20 mouse cellular contexts compared by ENCODE assay signal in the genomic region with DNA sequence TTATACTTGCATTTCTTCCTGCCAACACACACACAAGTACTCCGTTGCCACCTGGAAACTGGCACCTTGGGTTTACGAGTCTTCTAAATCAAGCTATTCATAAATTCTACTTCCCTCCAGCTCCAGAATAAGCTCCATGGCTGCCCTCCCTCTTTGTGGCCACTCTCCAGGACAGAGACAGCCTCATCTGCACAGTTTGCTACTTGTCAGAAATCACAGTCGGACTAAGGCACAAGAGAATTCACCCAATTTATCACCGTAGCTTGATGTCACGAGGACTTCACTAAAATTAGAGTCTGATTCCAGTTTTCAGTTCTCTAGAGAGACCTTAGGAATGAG. TPM values are rescaled to one million over a fixed set of nuclear protein-coding genes. Genes with fewer than 3 reads are reported as not detected.
DNase-seq lines count a peak whose midpoint lies in the region; ATAC-seq and TF ChIP-seq lines count a peak whose summit lies in the region.
"Had no signal": no experiment of that assay in that cellular context is flagged by ENCODE, and none has a peak within 500 bp of the region (broad histone marks: within the 10 kb centered on the region; RNA-seq: fewer than 3 reads in every experiment).

No protein-coding gene starts in this region.

- intact Hi-C loops in left cerebral cortex, adult 2 months (cut with DNase I) = no loop called here
- intact Hi-C loops in left cerebral cortex, postnatal 4 days (cut with DNase I) = no loop called here
- intact Hi-C loops in heart, adult 2 months (cut with DNase I) = no loop called here

- no peak for TF ChIP-seq EP300 in heart, adult 2 months (IDR thresholded peaks at IDR 0.05; ENCODE audit: insufficient read depth, low read depth, low read length)

- 0 out of 2 replicates have a peak, but pooled peaks cover under 1% of the 10 kb centered on the region for H3K4me1 ChIP-seq in hindbrain, postnatal 0 days (ENCODE audit: insufficient read depth, low read length)
- no peaks in the 10 kb centered on the region; the same call in 1 of the 2 replicates for H3K4me1 ChIP-seq in heart, adult 2 months (ENCODE audit: control insufficient read depth, insufficient read depth, low read length)

- H3K27ac ChIP-seq in left cerebral cortex, adult 2 months = peak overlapping the region; percentile 42
- 0 out of 2 replicates have a peak overlapping the region, but pooled peaks have one; percentile 6 for H3K27ac ChIP-seq in hindbrain, postnatal 0 days
- no peak overlapping the region; the same call in 1 of the 2 replicates for H3K27ac ChIP-seq in heart, adult 2 months
- H3K27ac ChIP-seq: heart, embryonic 15.5 days; intestine, embryonic 15.5 days; liver, embryonic 14.5 days had no signal

- WGBS in hindbrain, postnatal 0 days = 38% methylated on average over 5 of the region's 5 CpGs
- 74% methylated on average over 5 of the region's 5 CpGs for WGBS in heart, adult 2 months

- no peak for TF ChIP-seq CTCF in left cerebral cortex, adult 2 months (IDR thresholded peaks at IDR 0.05)
- TF ChIP-seq CTCF in hindbrain, postnatal 0 days (IDR thresholded peaks at IDR 0.05; ENCODE audit: low read depth) = no peak
- no peak for TF ChIP-seq CTCF in heart, adult 2 months (IDR thresholded peaks at IDR 0.05)

- ATAC-seq in frontal cortex, adult (ENCODE audit: low TSS enrichment) = peak; percentile 39; the same call in 1 of the 2 replicates
- ATAC-seq in hindbrain, postnatal 0 days = peak; percentile 29; the same call in 1 of the 2 replicates
- ATAC-seq: forebrain, embryonic 16.5 days; intestine, embryonic 15.5 days had no signal

- 0 out of 2 replicates have a peak overlapping the region, but pooled peaks have one; percentile 27 for H3K4me2 ChIP-seq in hindbrain, postnatal 0 days (ENCODE audit: low read depth, low read length)
- H3K4me2 ChIP-seq: heart, embryonic 15.5 days; intestine, embryonic 15.5 days had no signal

- no peaks in the 10 kb centered on the region for H3K27me3 ChIP-seq in hindbrain, postnatal 0 days (ENCODE audit: insufficient read depth, low read length)
- no peaks in the 10 kb centered on the region for H3K27me3 ChIP-seq in heart, adult 2 months (ENCODE audit: control insufficient read depth, insufficient read depth, low read length)
- H3K27me3 ChIP-seq: CH12.LX; heart, embryonic 15.5 days; intestine, embryonic 15.5 days had no signal

- H3K36me3 ChIP-seq in hindbrain, postnatal 0 days (ENCODE audit: insufficient read depth, low read length) = no peaks in the 10 kb centered on the region
- no peaks in the 10 kb centered on the region; the same call in 1 of the 2 replicates for H3K36me3 ChIP-seq in heart, adult 2 months (ENCODE audit: control insufficient read depth, insufficient read depth, low read length)
- H3K36me3 ChIP-seq: heart, embryonic 15.5 days; intestine, embryonic 15.5 days had no signal

- H3K79me2 ChIP-seq in heart, adult 2 months (replicated peaks; ENCODE audit: control insufficient read depth, insufficient read depth, low read length) = peaks cover 3% of the 10 kb centered on the region

- TF ChIP-seq POLR2A in heart, adult 2 months (IDR thresholded peaks at IDR 0.05; ENCODE audit: insufficient read depth, low read depth, low read length) = no peak

- DNase-seq in frontal cortex, postnatal 36 days (ENCODE audit: low spot score in 2 of 2) = no peak
- no peak for DNase-seq in left cerebral cortex, adult 2 months (ENCODE audit: extremely low spot score in 1 of 2, low spot score in 2 of 2)
- no peak for DNase-seq in left cerebral cortex, postnatal 4 days
- peak; percentile 38 for DNase-seq in brain, adult 2 months (ENCODE audit: low read depth, low spot score)
- DNase-seq in hindbrain, postnatal 0 days (ENCODE audit: low spot score) = peak; percentile 20
- DNase-seq in heart, adult 9 months (ENCODE audit: low spot score in 2 of 2) = no peak
- DNase-seq in heart, adult 2 months = no peak
- DNase-seq: adrenal gland, postnatal 14 days; cerebellum, adult 11 months; cerebellum, postnatal 14 days; heart, adult 11 months; heart, postnatal 4 days; thymus, postnatal 14 days had no signal

- H3K9me3 ChIP-seq in hindbrain, postnatal 0 days (ENCODE audit: low read length) = no peaks in the 10 kb centered on the region
- H3K9me3 ChIP-seq: heart, embryonic 15.5 days; intestine, embryonic 15.5 days had no signal

- H3K4me3 ChIP-seq in left cerebral cortex, adult 2 months = no peak overlapping the region
- H3K4me3 ChIP-seq in hindbrain, postnatal 0 days (ENCODE audit: low read length) = no peak overlapping the region
- no peak overlapping the region for H3K4me3 ChIP-seq in heart, adult 2 months
- H3K4me3 ChIP-seq: erythroblast, embryonic 14.5 days; heart, embryonic 15.5 days; intestine, embryonic 15.5 days had no signal

- H3K9ac ChIP-seq in hindbrain, postnatal 0 days (replicated peaks; ENCODE audit: low read length) = no peak overlapping the region
- no peak overlapping the region for H3K9ac ChIP-seq in heart, adult 2 months (ENCODE audit: low read depth, low read length)
- H3K9ac ChIP-seq: heart, embryonic 15.5 days; intestine, embryonic 15.5 days; liver, embryonic 14.5 days had no signal

RNA-seq across cellular contexts. Expression of gene Ldlrad3, which starts 9.8 kb away (rescaled TPM):
- total RNA-seq in left cerebral cortex, adult 2 months (2021) = 10 to 100 TPM in 1 of 2 experiments, 1 to 10 TPM in 1; 9.1 to 10.3 TPM
- 10 to 100 TPM; 21.6 to 23.0 TPM for total RNA-seq in left cerebral cortex, postnatal 4 days (2021)
- 30.1 and 32.4 TPM in 2 replicates for total RNA-seq in hindbrain, postnatal 0 days (2014; rRNA removed)
- 20.7 and 21.6 TPM in 2 replicates for polyA plus RNA-seq in hindbrain, postnatal 0 days (2015; fragmentation: Nextera tagmentation; extraction: Ambion mirVana)
- 1 to 10 TPM; 3.3 to 3.8 TPM for total RNA-seq in heart, adult 2 months (2021)
- 4.8 and 5.3 TPM in 2 replicates for polyA plus RNA-seq in heart, adult 2 months (2012; rRNA removed)
- polyA plus RNA-seq: erythroblast, embryonic 14.5 days had no signal

Comparison
In these comparisons a context has a peak if more than half of its experiments do, and no peak if none do; other contexts are left out.
1. DNase-seq: peak in brain, adult 2 months (single experiment) and hindbrain, postnatal 0 days (single experiment); none in frontal cortex, postnatal 36 days (0 of 2), left cerebral cortex, adult 2 months (0 of 2), left cerebral cortex, postnatal 4 days (single experiment), heart, adult 9 months (0 of 2) and heart, adult 2 months (0 of 2).